13 mouse cellular contexts compared by ENCODE assay signal in the genomic region with DNA sequence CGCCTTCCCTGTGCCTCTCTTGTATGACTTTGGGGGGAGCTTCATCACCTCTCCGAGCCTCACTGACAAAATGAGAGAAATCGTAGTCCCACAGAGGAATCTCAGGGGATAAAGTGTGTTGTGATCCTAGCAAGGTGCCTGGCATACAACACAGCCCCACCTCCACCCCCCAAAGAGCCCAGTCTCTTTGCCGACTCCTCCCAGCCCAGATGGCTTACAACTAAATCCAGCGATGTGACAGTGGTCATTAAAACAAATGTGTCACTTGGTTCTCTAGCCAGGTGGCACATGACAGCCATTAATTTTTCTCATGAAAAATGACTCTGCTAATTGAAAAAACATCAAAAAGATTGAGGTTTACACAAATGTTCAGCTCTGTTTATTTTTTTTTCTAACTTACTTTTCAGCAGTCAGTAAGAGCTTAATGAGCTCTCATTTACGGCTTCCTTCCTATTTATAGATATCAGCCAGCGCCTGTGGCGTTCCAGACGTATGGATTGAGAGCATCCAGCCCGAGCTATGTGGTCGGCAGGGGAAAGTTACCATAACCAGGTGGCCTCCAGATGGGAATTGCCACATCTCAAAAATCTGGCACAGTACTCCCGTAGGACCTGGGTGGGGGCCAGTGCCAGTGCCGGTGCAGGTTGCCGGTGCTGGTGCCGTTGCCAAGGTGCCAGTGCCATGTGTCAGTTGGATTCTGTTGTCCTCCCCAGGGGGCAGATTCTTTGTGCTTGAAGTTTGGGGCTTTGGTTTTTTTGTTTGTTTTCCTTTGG.
DNase-seq lines count a peak whose midpoint lies in the region; ATAC-seq lines count a peak whose summit lies in the region.
"Had no signal": no experiment of that assay in that cellular context is flagged by ENCODE, and none has a peak within 500 bp of the region (broad histone marks: within the 10 kb centered on the region; RNA-seq: fewer than 3 reads in every experiment).

No protein-coding gene starts in this region.

- no peak for ATAC-seq in hindbrain, embryonic 15.5 days (ENCODE audit: low FRiP score, low read depth)
- no peak for ATAC-seq in hindbrain, embryonic 11.5 days (ENCODE audit: low FRiP score)
- ATAC-seq: inflammation-experienced regulatory T-cells, adult 6 months; lung, postnatal 0 days had no signal

- no peaks in the 10 kb centered on the region for H3K27me3 ChIP-seq in hindbrain, embryonic 15.5 days
- H3K27me3 ChIP-seq in hindbrain, embryonic 11.5 days (ENCODE audit: control insufficient read depth, insufficient read depth, low read length), result no peaks in the 10 kb centered on the region

- DNase-seq in hindbrain, embryonic 11.5 days (ENCODE audit: low spot score), result no peak
- peak; percentile 89 for DNase-seq in cerebellum, adult 11 months
- DNase-seq in cerebellum, postnatal 14 days, result peak; percentile 78
- peak; percentile 37 for DNase-seq in hindlimb bud, embryonic 11.5 days (ENCODE audit: extremely low spot score, low read depth, low spot score)
- DNase-seq in c-Kit-positive CD71-positive TER-119-positive erythroid progenitor cells, embryonic 14.5 days (ENCODE audit: low spot score), result no peak
- DNase-seq in ovary, adult 18-20 months (ENCODE audit: low spot score), result no peak
- no peak for DNase-seq in thymus, postnatal 25 days
- DNase-seq: gastrocnemius, postnatal 10 days; thymus, postnatal 36 days had no signal

- peak overlapping the region; percentile 27 for H3K4me2 ChIP-seq in hindbrain, embryonic 15.5 days
- no peak overlapping the region for H3K4me2 ChIP-seq in hindbrain, embryonic 11.5 days (replicated peaks; ENCODE audit: low read depth, low read length)

- H3K9me3 ChIP-seq in hindbrain, embryonic 15.5 days, result no peaks in the 10 kb centered on the region
- no peaks in the 10 kb centered on the region for H3K9me3 ChIP-seq in hindbrain, embryonic 11.5 days (ENCODE audit: control insufficient read depth, low read length)

- 40% methylated on average over 15 of the region's 15 CpGs for WGBS in hindbrain, embryonic 15.5 days
- WGBS in hindbrain, embryonic 11.5 days, result 60% methylated on average over 15 of the region's 15 CpGs

- peaks cover 11% of the 10 kb centered on the region for H3K4me1 ChIP-seq in hindbrain, embryonic 15.5 days (replicated peaks)
- H3K4me1 ChIP-seq in hindbrain, embryonic 11.5 days (replicated peaks; ENCODE audit: control insufficient read depth, insufficient read depth, low read length), result no peaks in the 10 kb centered on the region

- H3K4me3 ChIP-seq in hindbrain, embryonic 15.5 days, result no peak overlapping the region
- no peak overlapping the region for H3K4me3 ChIP-seq in hindbrain, embryonic 11.5 days (ENCODE audit: low read depth, low read length)
- H3K4me3 ChIP-seq: myocyte had no signal

- no peak overlapping the region for H3K27ac ChIP-seq in hindbrain, embryonic 15.5 days (replicated peaks)
- H3K27ac ChIP-seq in hindbrain, embryonic 11.5 days (ENCODE audit: low read depth, low read length), result no peak overlapping the region

- no peak overlapping the region for H3K9ac ChIP-seq in hindbrain, embryonic 15.5 days
- no peak overlapping the region for H3K9ac ChIP-seq in hindbrain, embryonic 11.5 days (ENCODE audit: low read depth, low read length)

- H3K36me3 ChIP-seq in hindbrain, embryonic 15.5 days, result no peaks in the 10 kb centered on the region
- no peaks in the 10 kb centered on the region for H3K36me3 ChIP-seq in hindbrain, embryonic 11.5 days (ENCODE audit: control insufficient read depth, insufficient read depth, low read length)

Comparison
In these comparisons a context has a peak if more than half of its experiments do, and no peak if none do; other contexts are left out.
1. DNase-seq: peak in cerebellum, adult 11 months (single experiment), cerebellum, postnatal 14 days (2 of 2) and hindlimb bud, embryonic 11.5 days (single experiment); none in hindbrain, embryonic 11.5 days (single experiment), c-Kit-positive CD71-positive TER-119-positive erythroid progenitor cells, embryonic 14.5 days (single experiment), ovary, adult 18-20 months (single experiment) and thymus, postnatal 25 days (single experiment).